Mouse (Mus musculus) limb, embryonic 12.5 days (tissue): ENCODE measurements around the gene Mmd. TPM values are rescaled to one million over a fixed set of nuclear protein-coding genes. Genes with fewer than 3 reads are reported as not detected.
A peak's percentile ranks its signal among the peaks of the same experiment; 100 is the strongest.
"Not testable (repeated sequence)": the region's sequence is repeated elsewhere in the genome, so short reads cannot be mapped to it uniquely, and the experiment has no call there.

Source experiments
- ATAC-seq: fragments of 200-750 bp; cut with Nextera tagmentation; 2 replicates; pipeline ENCODE4 v1.8.0; 2017; ENCODE audit warnings: low read depth, moderate TSS enrichment; ENCODE audit not compliant: insufficient number of reproducible peaks, insufficient read depth, low FRiP score, low TSS enrichment
- H3K27ac ChIP-seq: fragments of 300-500 bp; sonication (generic); 2 replicates; pipeline ENCODE4 v1.5.1; 2016; ENCODE audit warnings: mild to moderate bottlenecking, moderate library complexity
- H3K27me3 ChIP-seq: fragments of 300-500 bp; sonication (generic); 2 replicates; pipeline ENCODE4 v1.6.1; 2016; ENCODE audit warnings: mild to moderate bottlenecking, moderate library complexity
- H3K36me3 ChIP-seq: fragments of 300-500 bp; sonication (generic); 2 replicates; pipeline ENCODE4 v1.6.1; 2016; ENCODE audit warnings: mild to moderate bottlenecking, moderate library complexity
- H3K4me1 ChIP-seq: fragments of 300-500 bp; sonication (generic); replicated peaks from 2 replicates; pipeline ENCODE4 v1.6.1; 2016
- H3K4me2 ChIP-seq: fragments of 300-500 bp; sonication (generic); 2 replicates; pipeline ENCODE4 v1.6.1; 2016; ENCODE audit warnings: mild to moderate bottlenecking, moderate library complexity
- H3K4me3 ChIP-seq: fragments of 300-500 bp; sonication (generic); replicated peaks from 2 replicates; pipeline ENCODE4 v1.5.1; 2016; ENCODE audit warnings: mild to moderate bottlenecking
- H3K9ac ChIP-seq: fragments of 300-500 bp; sonication (generic); replicated peaks from 2 replicates; pipeline ENCODE4 v1.6.1; 2016; ENCODE audit warnings: mild to moderate bottlenecking, moderate library complexity
- H3K9me3 ChIP-seq: fragments of 300-500 bp; sonication (generic); 2 replicates; pipeline ENCODE4 v1.6.1; 2016; ENCODE audit warnings: mild to moderate bottlenecking, moderate library complexity
- WGBS: fragments of 180-500 bp; shearing (Covaris S2); methylation state at CpG from one replicate; pipeline ENCODE4 v1.1.7; 2016; 5-methylcytosine and 5-hydroxymethylcytosine counted together
- polyA plus RNA-seq: library from polyadenylated mRNA; unstranded; fragments of >200 nt; fragmentation: Nextera tagmentation; extraction: Ambion mirVana; gene quantifications from 2 replicates; pipeline ENCODE4 v1.2.1, GENCODE M21; 2016

The Mmd gene
- polyA plus RNA-seq, 1 experiment from 2014 or later = 37.8 TPM

- 92% methylated on average over 7 of the region's 7 CpGs for WGBS
- Histone ChIP-seq H3K4me1 (peaks cover 9% of the 10 kb centered on the region), H3K36me3 (peaks cover 66% of the 10 kb centered on the region), H3K27me3 (no peaks in the 10 kb centered on the region), H3K4me2 (no peak overlapping the region), H3K27ac (no peak overlapping the region), H3K9me3 (no peaks in the 10 kb centered on the region), H3K9ac (no peak overlapping the region), H3K4me3 (no peak overlapping the region)
- no peak for ATAC-seq
Observed at GRCm38 (mm10) chr11:90265581-90265980, 16.3 kb downstream of the Mmd start.

DNA sequence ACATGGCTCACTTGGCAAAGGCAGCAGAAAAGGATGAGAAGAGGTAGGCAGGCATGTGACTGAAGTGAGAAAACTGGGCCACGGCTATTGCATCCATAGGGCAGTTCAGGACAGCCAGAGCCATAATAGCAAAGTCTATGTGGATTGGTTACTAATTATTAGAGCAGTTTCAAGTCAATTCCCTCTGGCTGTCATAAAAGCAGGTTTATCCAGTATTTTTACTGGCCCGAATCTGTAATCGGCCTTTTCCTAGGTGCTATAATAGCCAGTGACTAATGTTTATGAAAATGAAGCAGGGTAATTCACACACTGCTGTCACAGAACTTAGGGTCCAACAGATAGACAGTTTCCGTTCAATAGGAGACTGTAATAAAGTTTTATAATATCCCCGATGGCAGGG is 19.7 kb downstream of the Mmd start:
- Histone ChIP-seq H3K4me1 (peaks cover 9% of the 10 kb centered on the region), H3K27ac (no peak overlapping the region), H3K9me3 (no peaks in the 10 kb centered on the region), H3K4me2 (no peak overlapping the region), H3K4me3 (no peak overlapping the region), H3K36me3 (peaks cover 63% of the 10 kb centered on the region), H3K27me3 (no peaks in the 10 kb centered on the region), H3K9ac (no peak overlapping the region)
- ATAC-seq = no peak
- WGBS = 49% methylated on average over 5 of the region's 5 CpGs

DNA sequence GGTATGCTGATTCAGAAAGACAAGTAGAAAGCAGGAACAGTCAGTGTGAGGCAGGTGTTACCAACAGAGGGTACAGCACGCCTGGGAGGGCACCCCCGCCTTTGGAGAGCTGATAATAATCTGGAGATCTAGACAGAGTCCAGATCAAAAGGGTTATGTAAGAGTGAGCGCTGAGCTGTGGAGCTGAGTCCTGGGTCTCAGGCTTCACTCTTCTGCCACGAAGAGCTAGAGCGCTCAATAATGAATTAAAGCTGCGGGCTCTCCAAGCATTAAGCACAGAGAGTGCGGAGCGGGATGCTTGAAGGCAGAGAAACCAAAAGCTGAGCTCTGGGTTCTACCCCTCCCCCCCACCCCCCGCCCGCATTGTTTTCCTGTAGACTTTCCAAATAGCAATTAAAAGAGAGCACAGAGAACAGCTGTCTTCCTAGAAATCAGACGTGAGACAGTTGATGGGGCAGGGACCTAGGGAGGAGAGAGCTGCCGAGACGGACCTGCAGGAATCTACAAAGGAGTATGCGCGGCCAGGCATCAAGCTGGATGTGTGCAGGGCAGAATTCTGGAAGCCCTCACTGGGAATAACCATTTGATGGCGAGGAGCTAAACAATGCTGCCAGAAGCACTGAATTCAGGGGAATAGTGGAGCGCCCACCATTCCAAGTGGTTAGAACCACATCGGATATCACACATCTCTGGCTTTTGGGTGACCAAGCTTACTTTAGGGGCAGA is 20.3 kb downstream of the Mmd start:
- peak; percentile 75; the same call in 1 of the 2 replicates for ATAC-seq
- Histone ChIP-seq H3K9ac (no peak overlapping the region), H3K4me3 (no peak overlapping the region), H3K27me3 (no peaks in the 10 kb centered on the region), H3K9me3 (no peaks in the 10 kb centered on the region), H3K4me1 (peaks cover 9% of the 10 kb centered on the region), H3K4me2 (no peak overlapping the region), H3K27ac (no peak overlapping the region), H3K36me3 (peaks cover 66% of the 10 kb centered on the region)
- 44% methylated on average over 18 of the region's 18 CpGs for WGBS

DNA sequence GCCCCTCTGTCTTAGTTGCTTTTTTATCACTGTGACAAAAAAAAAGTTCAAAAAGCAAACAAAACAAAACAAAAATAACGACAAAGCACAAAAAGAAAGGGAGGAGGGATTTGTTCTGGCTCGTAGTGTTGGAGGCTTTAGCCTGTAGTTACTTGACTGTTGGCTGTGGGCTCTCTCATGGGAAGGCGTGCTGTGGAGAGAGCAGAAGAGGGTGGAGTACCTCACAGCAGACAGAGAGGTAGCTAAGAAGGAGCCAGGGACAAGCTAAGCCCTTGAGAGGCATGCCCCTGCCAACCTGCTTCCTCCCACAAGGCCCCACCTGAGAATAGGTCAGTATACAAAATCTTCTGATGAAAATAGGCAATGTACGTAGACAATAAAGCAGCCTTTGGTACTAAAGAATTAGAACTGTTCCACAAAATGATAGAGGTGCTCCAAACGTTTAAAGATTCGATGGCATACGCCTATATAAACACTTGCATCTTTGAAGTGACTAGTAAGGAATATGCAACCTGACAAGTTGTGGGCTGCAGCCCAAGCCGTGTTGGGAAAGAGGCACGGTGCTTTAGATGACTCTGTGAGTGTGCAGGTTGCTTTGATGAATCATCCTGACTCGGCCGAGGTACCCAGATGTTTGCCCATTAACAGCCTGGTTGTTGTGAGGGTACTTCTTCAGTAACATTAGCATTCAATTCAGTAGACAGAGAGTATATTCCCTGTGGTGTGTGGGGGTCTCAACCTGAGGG is 21.0 kb downstream of the Mmd start:
- Histone ChIP-seq H3K9ac (no peak overlapping the region), H3K4me3 (no peak overlapping the region), H3K36me3 (peaks cover 67% of the 10 kb centered on the region), H3K27ac (no peak overlapping the region), H3K4me1 (peaks cover 9% of the 10 kb centered on the region), H3K27me3 (no peaks in the 10 kb centered on the region), H3K4me2 (no peak overlapping the region), H3K9me3 (no peaks in the 10 kb centered on the region)
- WGBS = 87% methylated on average over 11 of the region's 11 CpGs
- no peak for ATAC-seq

GRCm38 (mm10) chr11:90274187-90274586 is 24.9 kb downstream of the Mmd start:
- no peak overlapping the region for H3K4me2 ChIP-seq
- no peaks in the 10 kb centered on the region for H3K9me3 ChIP-seq
- H3K36me3 ChIP-seq = peaks cover 61% of the 10 kb centered on the region
- H3K27me3 ChIP-seq = no peaks in the 10 kb centered on the region
- H3K27ac ChIP-seq = no peak overlapping the region
- ATAC-seq = no peak
- H3K4me1 ChIP-seq = peaks cover 4% of the 10 kb centered on the region
- H3K9ac ChIP-seq = no peak overlapping the region
- WGBS = 64% methylated on average over 1 of the region's 1 CpGs
- no peak overlapping the region for H3K4me3 ChIP-seq

DNA sequence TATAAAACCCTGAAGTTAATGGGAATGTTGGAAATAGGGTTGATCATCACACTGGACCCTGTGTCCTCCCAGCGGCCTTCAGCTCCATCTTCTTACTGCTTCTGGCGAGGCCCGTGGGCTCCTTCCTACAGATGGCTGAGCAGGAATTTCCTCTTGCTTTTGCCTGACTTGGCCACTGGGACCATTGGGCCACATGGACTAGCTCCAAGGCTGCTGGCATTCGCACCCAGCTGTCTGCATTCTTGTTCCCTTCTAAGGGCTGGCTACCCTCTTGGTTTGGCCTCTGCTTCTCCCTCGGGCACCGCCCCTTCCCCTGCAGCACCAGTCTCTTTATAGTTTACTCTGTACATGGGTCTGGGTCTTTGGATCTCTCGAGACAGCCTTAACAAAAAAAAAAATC is 26.4 kb downstream of the Mmd start:
- Histone ChIP-seq H3K27me3 (no peaks in the 10 kb centered on the region), H3K9me3 (no peaks in the 10 kb centered on the region), H3K36me3 (peaks cover 51% of the 10 kb centered on the region), H3K4me1 (no peaks in the 10 kb centered on the region), H3K4me2 (no peak overlapping the region), H3K27ac (no peak overlapping the region), H3K9ac (no peak overlapping the region), H3K4me3 (no peak overlapping the region)
- ATAC-seq = no peak
- 87% methylated on average over 7 of the region's 7 CpGs for WGBS

GRCm38 (mm10) chr11:90276150-90276549 is 26.9 kb downstream of the Mmd start:
- Histone ChIP-seq H3K4me2 (no peak overlapping the region), H3K4me1 (no peaks in the 10 kb centered on the region), H3K9me3 (no peaks in the 10 kb centered on the region), H3K9ac (no peak overlapping the region), H3K36me3 (peaks cover 46% of the 10 kb centered on the region), H3K4me3 (no peak overlapping the region), H3K27ac (no peak overlapping the region), H3K27me3 (no peaks in the 10 kb centered on the region)
- WGBS = 87% methylated on average over 8 of the region's 8 CpGs
- no peak for ATAC-seq

DNA sequence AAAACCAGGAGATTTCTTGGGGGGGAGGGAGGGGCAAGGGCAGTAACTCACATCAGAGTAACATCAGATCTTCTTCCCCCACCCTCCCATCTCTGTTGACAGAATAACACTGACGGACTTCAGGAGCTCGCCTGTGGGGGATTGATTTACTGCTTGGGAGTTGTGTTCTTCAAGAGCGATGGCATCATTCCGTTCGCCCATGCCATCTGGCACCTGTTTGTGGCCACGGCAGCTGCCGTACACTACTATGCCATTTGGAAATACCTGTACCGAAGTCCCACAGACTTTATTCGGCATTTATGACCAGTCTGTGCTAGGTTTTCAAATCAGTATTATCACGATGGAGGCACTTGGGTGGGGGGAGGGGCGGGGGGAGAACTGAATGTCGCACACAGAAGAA is 27.3 kb downstream of the Mmd start:
- Histone ChIP-seq H3K4me3 (no peak overlapping the region), H3K4me1 (no peaks in the 10 kb centered on the region), H3K9ac (no peak overlapping the region), H3K27me3 (no peaks in the 10 kb centered on the region), H3K4me2 (no peak overlapping the region), H3K9me3 (no peaks in the 10 kb centered on the region), H3K36me3 (peaks cover 42% of the 10 kb centered on the region), H3K27ac (no peak overlapping the region)
- no peak for ATAC-seq
- WGBS = 86% methylated on average over 12 of the region's 12 CpGs

- Histone ChIP-seq H3K9me3 (no peaks in the 10 kb centered on the region), H3K9ac (no peak overlapping the region), H3K4me2 (no peak overlapping the region), H3K27me3 (no peaks in the 10 kb centered on the region), H3K4me3 (no peak overlapping the region), H3K27ac (no peak overlapping the region), H3K4me1 (no peaks in the 10 kb centered on the region), H3K36me3 (peaks cover 13% of the 10 kb centered on the region; the same call in 1 of the 2 replicates)
- no peak for ATAC-seq
- WGBS = 91% methylated on average over 5 of the region's 5 CpGs
Observed at GRCm38 (mm10) chr11:90280069-90280468, 30.8 kb downstream of the Mmd start.

- not testable (repeated sequence) for H3K9ac ChIP-seq, H3K36me3 ChIP-seq, H3K4me1 ChIP-seq, H3K9me3 ChIP-seq, H3K4me2 ChIP-seq, H3K4me3 ChIP-seq, H3K27me3 ChIP-seq, H3K27ac ChIP-seq, ATAC-seq
- WGBS = 89% methylated on average over 2 of the region's 2 CpGs
Observed at GRCm38 (mm10) chr11:90281943-90282342, 32.7 kb downstream of the Mmd start.

- WGBS = 66% methylated on average over 4 of the region's 4 CpGs
- no peak overlapping the region for H3K4me3 ChIP-seq
- H3K9me3 ChIP-seq = no peaks in the 10 kb centered on the region
- no peaks in the 10 kb centered on the region for H3K4me1 ChIP-seq
- no peak for ATAC-seq
- no peaks in the 10 kb centered on the region for H3K27me3 ChIP-seq
- no peak overlapping the region for H3K4me2 ChIP-seq
- H3K27ac ChIP-seq = no peak overlapping the region
- no peak overlapping the region for H3K9ac ChIP-seq
- H3K36me3 ChIP-seq = no peaks in the 10 kb centered on the region
Observed at GRCm38 (mm10) chr11:90283159-90283558, 33.9 kb downstream of the Mmd start.
